In genomic region chr19:11092131-11092530, GRCm38 (mm10) we compare ENCODE assay signal across 8 mouse cellular contexts. TPM values are rescaled to one million over a fixed set of nuclear protein-coding genes. Genes with fewer than 3 reads are reported as not detected.
DNase-seq lines count a peak whose midpoint lies in the region; ATAC-seq and TF ChIP-seq lines count a peak whose summit lies in the region.
"Not testable (repeated sequence)": the region's sequence is repeated elsewhere in the genome, so short reads cannot be mapped to it uniquely, and the experiment has no call there.
"Had no signal": no experiment of that assay in that cellular context is flagged by ENCODE, and none has a peak within 500 bp of the region (broad histone marks: within the 10 kb centered on the region; RNA-seq: fewer than 3 reads in every experiment).

No protein-coding gene starts in this region.

- not testable (repeated sequence) for DNase-seq in heart, postnatal 0 days (ENCODE audit: low spot score); midbrain, postnatal 0 days (ENCODE audit: low spot score)
- DNase-seq in spleen, adult 12 weeks (ENCODE audit: low spot score): peak; percentile 4

- not testable (repeated sequence) for TF ChIP-seq CTCF in bone marrow macrophage, adult 2 months (IDR thresholded peaks at IDR 0.05; ENCODE audit: low read depth, low read length); heart, postnatal 0 days (IDR thresholded peaks at IDR 0.05; ENCODE audit: low read depth); midbrain, postnatal 0 days (IDR thresholded peaks at IDR 0.05)

- not testable (repeated sequence) for H3K9ac ChIP-seq in forebrain, embryonic 12.5 days; heart, postnatal 0 days (replicated peaks; ENCODE audit: low read depth, low read length); kidney, embryonic 14.5 days (ENCODE audit: low read depth, low read length); liver, embryonic 16.5 days (ENCODE audit: low read depth, low read length); midbrain, postnatal 0 days (replicated peaks; ENCODE audit: low read length, poor library complexity, severe bottlenecking)

- peak overlapping the region; percentile 52 for H3K4me3 ChIP-seq in bone marrow macrophage, adult 2 months (ENCODE audit: insufficient read depth, low read length)
- H3K4me3 ChIP-seq in forebrain, embryonic 12.5 days (replicated peaks): peak overlapping the region; percentile 36
- H3K4me3 ChIP-seq in heart, postnatal 0 days (ENCODE audit: low read depth, low read length): peak overlapping the region; percentile 41
- H3K4me3 ChIP-seq in kidney, embryonic 14.5 days (ENCODE audit: low read length): peak overlapping the region; percentile 28
- H3K4me3 ChIP-seq in liver, embryonic 16.5 days (ENCODE audit: low read depth, low read length): peak overlapping the region; percentile 27
- H3K4me3 ChIP-seq in midbrain, postnatal 0 days (ENCODE audit: low read depth, low read length): peak overlapping the region; percentile 41

- H3K27me3 ChIP-seq in forebrain, embryonic 12.5 days: peaks cover 13% of the 10 kb centered on the region
- not testable (repeated sequence) for H3K27me3 ChIP-seq in heart, postnatal 0 days (ENCODE audit: control insufficient read depth, insufficient read depth, low read length); kidney, embryonic 14.5 days (ENCODE audit: control insufficient read depth, insufficient read depth, low read length); liver, embryonic 16.5 days (ENCODE audit: control insufficient read depth, insufficient read depth, low read depth, low read length); midbrain, postnatal 0 days (ENCODE audit: insufficient read depth, low read length)

- TF ChIP-seq EP300 in heart, postnatal 0 days (IDR thresholded peaks at IDR 0.05; ENCODE audit: low read depth): not testable (repeated sequence)

- not testable (repeated sequence) for H3K36me3 ChIP-seq in forebrain, embryonic 12.5 days (replicated peaks); heart, postnatal 0 days (replicated peaks; ENCODE audit: control insufficient read depth, insufficient read depth, low read length); kidney, embryonic 14.5 days (ENCODE audit: control insufficient read depth, insufficient read depth, low read length); liver, embryonic 16.5 days (ENCODE audit: control insufficient read depth, insufficient read depth); midbrain, postnatal 0 days (ENCODE audit: insufficient read depth, low read length)

- not testable (repeated sequence) for TF ChIP-seq POLR2A in bone marrow macrophage, adult 2 months (IDR thresholded peaks at IDR 0.05; ENCODE audit: borderline replicate concordance, low read depth, low read length)

- not testable (repeated sequence) for ATAC-seq in forebrain, embryonic 12.5 days (ENCODE audit: low FRiP score); heart, postnatal 0 days (ENCODE audit: insufficient read depth, low read depth); kidney, embryonic 14.5 days (ENCODE audit: low FRiP score, low TSS enrichment); liver, embryonic 16.5 days (ENCODE audit: low read depth); midbrain, postnatal 0 days (ENCODE audit: low FRiP score)

- H3K9me3 ChIP-seq in forebrain, embryonic 12.5 days; heart, postnatal 0 days (replicated peaks; ENCODE audit: control insufficient read depth, low read length); kidney, embryonic 14.5 days (ENCODE audit: control insufficient read depth, low read length); liver, embryonic 16.5 days (replicated peaks; ENCODE audit: control insufficient read depth, low read length); midbrain, postnatal 0 days (ENCODE audit: low read length): not testable (repeated sequence)

- H3K27ac ChIP-seq in bone marrow macrophage, adult 2 months (ENCODE audit: insufficient read depth, low read depth, low read length); forebrain, embryonic 12.5 days; heart, postnatal 0 days (ENCODE audit: low read depth); kidney, embryonic 14.5 days (ENCODE audit: low read depth, low read length); liver, embryonic 16.5 days (ENCODE audit: low read length); midbrain, postnatal 0 days (ENCODE audit: low read depth, low read length): not testable (repeated sequence)

- peak overlapping the region; percentile 50 for H3K4me2 ChIP-seq in forebrain, embryonic 12.5 days
- H3K4me2 ChIP-seq in heart, postnatal 0 days (ENCODE audit: low read depth, low read length): peak overlapping the region; percentile 58
- peak overlapping the region; percentile 46 for H3K4me2 ChIP-seq in kidney, embryonic 14.5 days (replicated peaks; ENCODE audit: low read depth, low read length)
- H3K4me2 ChIP-seq in liver, embryonic 16.5 days (ENCODE audit: low read depth, low read length): peak overlapping the region; percentile 44
- peak overlapping the region; percentile 58 for H3K4me2 ChIP-seq in midbrain, postnatal 0 days (ENCODE audit: low read depth, low read length, poor library complexity, severe bottlenecking)

- not testable (repeated sequence) for H3K4me1 ChIP-seq in bone marrow macrophage, adult 2 months (ENCODE audit: control insufficient read depth, insufficient read depth, low read length); forebrain, embryonic 12.5 days; heart, postnatal 0 days (ENCODE audit: control insufficient read depth, insufficient read depth); kidney, embryonic 14.5 days (ENCODE audit: control insufficient read depth, insufficient read depth, low read length); liver, embryonic 16.5 days (ENCODE audit: control insufficient read depth, low read depth, low read length); midbrain, postnatal 0 days (ENCODE audit: insufficient read depth, low read length)

- 6% methylated on average over 50 of the region's 50 CpGs for WGBS in forebrain, embryonic 12.5 days
- 3% methylated on average over 50 of the region's 50 CpGs for WGBS in heart, postnatal 0 days
- WGBS in kidney, embryonic 14.5 days: 5% methylated on average over 50 of the region's 50 CpGs
- 5% methylated on average over 50 of the region's 50 CpGs for WGBS in liver, embryonic 16.5 days (ENCODE audit: insufficient replicate concordance)
- 3% methylated on average over 50 of the region's 50 CpGs for WGBS in midbrain, postnatal 0 days

RNA-seq across cellular contexts. Expression of gene Ms4a8a, which starts 11.2 kb away (rescaled TPM):
- not detected in 2 replicates for polyA plus RNA-seq in bone marrow macrophage, adult 2 months (2012; ENCODE audit: insufficient read depth, insufficient read length, missing spikeins)
- polyA plus RNA-seq in forebrain, embryonic 12.5 days (2016; fragmentation: Nextera tagmentation; extraction: Ambion mirVana): not detected in 2 replicates
- total RNA-seq in heart, postnatal 0 days (2014; rRNA removed; ENCODE audit: low replicate concordance): not detected in 2 replicates
- not detected in 2 replicates for polyA plus RNA-seq in heart, postnatal 0 days (2015; fragmentation: Nextera tagmentation; extraction: Ambion mirVana)
- not detected in 2 replicates for polyA plus RNA-seq in kidney, embryonic 14.5 days (2014; fragmentation: Nextera tagmentation; extraction: Ambion mirVana)
- polyA plus RNA-seq in liver, embryonic 16.5 days (2015; fragmentation: Nextera tagmentation; extraction: Ambion mirVana): 0.19 and 0.20 TPM in 2 replicates
- not detected in 2 replicates for total RNA-seq in midbrain, postnatal 0 days (2014; rRNA removed)
- polyA plus RNA-seq in midbrain, postnatal 0 days (2015; fragmentation: Nextera tagmentation; extraction: Ambion mirVana): not detected in 2 replicates
- polyA plus RNA-seq: erythroblast, embryonic 14.5 days had no signal

RNA-seq across cellular contexts. Expression of gene 1700017D01Rik, which starts 38.5 kb away (rescaled TPM):
- not detected in 2 replicates for polyA plus RNA-seq in bone marrow macrophage, adult 2 months (2012; ENCODE audit: insufficient read depth, insufficient read length, missing spikeins)
- not detected in 2 replicates for polyA plus RNA-seq in forebrain, embryonic 12.5 days (2016; fragmentation: Nextera tagmentation; extraction: Ambion mirVana)
- total RNA-seq in heart, postnatal 0 days (2014; rRNA removed; ENCODE audit: low replicate concordance): not detected in 2 replicates
- not detected in 2 replicates for polyA plus RNA-seq in heart, postnatal 0 days (2015; fragmentation: Nextera tagmentation; extraction: Ambion mirVana)
- polyA plus RNA-seq in kidney, embryonic 14.5 days (2014; fragmentation: Nextera tagmentation; extraction: Ambion mirVana): not detected in 2 replicates
- not detected in 2 replicates for polyA plus RNA-seq in liver, embryonic 16.5 days (2015; fragmentation: Nextera tagmentation; extraction: Ambion mirVana)
- not detected in 2 replicates for total RNA-seq in midbrain, postnatal 0 days (2014; rRNA removed)
- polyA plus RNA-seq in midbrain, postnatal 0 days (2015; fragmentation: Nextera tagmentation; extraction: Ambion mirVana): not detected in 2 replicates
- polyA plus RNA-seq: erythroblast, embryonic 14.5 days had no signal
